Comparison of ENCODE assay signal across 18 mouse cellular contexts in the genomic region with DNA sequence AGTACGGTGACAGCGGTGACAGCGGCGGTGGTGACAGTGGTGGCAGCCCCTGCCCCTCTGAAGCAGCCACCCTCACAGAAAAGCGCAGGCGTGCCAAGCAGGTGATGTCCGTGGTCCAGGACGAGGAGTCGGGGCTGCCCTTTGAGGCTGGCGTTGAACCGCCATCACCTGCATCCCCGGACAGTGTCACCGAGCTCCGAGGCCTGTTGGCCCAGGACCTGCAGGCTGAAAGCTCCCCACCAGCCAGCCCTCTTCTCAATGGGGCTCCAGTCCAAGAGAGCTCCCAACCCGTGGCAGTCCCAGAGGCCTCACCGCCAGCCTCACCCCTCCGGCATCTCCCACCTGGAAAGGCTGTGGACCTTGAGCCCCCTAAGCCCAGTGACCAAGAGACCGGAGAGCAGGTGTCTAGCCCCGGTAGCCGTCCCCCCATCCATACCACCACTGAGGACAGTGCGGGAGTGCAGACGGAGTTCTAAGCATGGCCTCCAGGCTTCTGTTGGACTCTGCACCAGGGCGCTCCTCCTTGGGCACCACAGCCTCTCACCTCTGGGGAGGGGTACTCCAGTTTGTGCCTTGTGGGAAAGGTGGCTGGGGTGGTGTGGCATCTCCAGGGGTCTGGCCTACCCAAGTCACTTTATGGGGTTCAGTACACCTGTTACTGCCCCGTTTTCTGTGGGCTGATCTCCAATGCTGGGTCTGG. TPM values are rescaled to one million over a fixed set of nuclear protein-coding genes. Genes with fewer than 3 reads are reported as not detected.
DNase-seq lines count a peak whose midpoint lies in the region; ATAC-seq and TF ChIP-seq lines count a peak whose summit lies in the region.
"Had no signal": no experiment of that assay in that cellular context is flagged by ENCODE, and none has a peak within 500 bp of the region (broad histone marks: within the 10 kb centered on the region; RNA-seq: fewer than 3 reads in every experiment).

No protein-coding gene starts in this region.

- no peak overlapping the region for H3K4me2 ChIP-seq in forebrain, embryonic 16.5 days (ENCODE audit: low read length)
- no peak overlapping the region for H3K4me2 ChIP-seq in forebrain, embryonic 14.5 days (ENCODE audit: low read length)
- H3K4me2 ChIP-seq in hindbrain, embryonic 16.5 days (ENCODE audit: low read length) = no peak overlapping the region
- no peak overlapping the region for H3K4me2 ChIP-seq in hindbrain, embryonic 14.5 days (replicated peaks)
- no peak overlapping the region for H3K4me2 ChIP-seq in myocyte (ENCODE audit: low read depth)
- H3K4me2 ChIP-seq: embryonic facial prominence, embryonic 12.5 days; heart, embryonic 15.5 days had no signal

- no peak overlapping the region for H3K4me3 ChIP-seq in forebrain, embryonic 16.5 days (replicated peaks; ENCODE audit: low read length)
- no peak overlapping the region for H3K4me3 ChIP-seq in forebrain, embryonic 14.5 days (ENCODE audit: low read depth, low read length)
- no peak overlapping the region for H3K4me3 ChIP-seq in hindbrain, embryonic 16.5 days (ENCODE audit: low read length)
- no peak overlapping the region for H3K4me3 ChIP-seq in hindbrain, embryonic 14.5 days (replicated peaks; ENCODE audit: low read length)
- H3K4me3 ChIP-seq in E14TG2a.4 (replicated peaks; ENCODE audit: low read length) (peak overlapping the region; percentile 53), myocyte (no peak overlapping the region)
- H3K4me3 ChIP-seq: embryonic facial prominence, embryonic 12.5 days; heart, embryonic 10.5 days; heart, embryonic 15.5 days had no signal

- no peaks in the 10 kb centered on the region for H3K9me3 ChIP-seq in forebrain, embryonic 16.5 days (ENCODE audit: control insufficient read depth, low read length)
- H3K9me3 ChIP-seq in forebrain, embryonic 14.5 days (replicated peaks; ENCODE audit: control insufficient read depth, low read length) = no peaks in the 10 kb centered on the region
- no peaks in the 10 kb centered on the region for H3K9me3 ChIP-seq in hindbrain, embryonic 16.5 days (ENCODE audit: control insufficient read depth, low read length)
- no peaks in the 10 kb centered on the region for H3K9me3 ChIP-seq in hindbrain, embryonic 14.5 days (ENCODE audit: control insufficient read depth, low read length)
- H3K9me3 ChIP-seq in E14TG2a.4 (ENCODE audit: low read length) = no peaks in the 10 kb centered on the region
- H3K9me3 ChIP-seq: embryonic facial prominence, embryonic 12.5 days; heart, embryonic 10.5 days; heart, embryonic 15.5 days had no signal

- H3K36me3 ChIP-seq in forebrain, embryonic 16.5 days (ENCODE audit: control insufficient read depth, insufficient read depth) = peaks cover 30% of the 10 kb centered on the region
- H3K36me3 ChIP-seq in forebrain, embryonic 14.5 days (ENCODE audit: control insufficient read depth, insufficient read depth, low read length) = peaks cover 61% of the 10 kb centered on the region
- H3K36me3 ChIP-seq in hindbrain, embryonic 16.5 days (ENCODE audit: control insufficient read depth, insufficient read depth, low read length) = peaks cover 42% of the 10 kb centered on the region
- H3K36me3 ChIP-seq in hindbrain, embryonic 14.5 days (replicated peaks; ENCODE audit: control insufficient read depth, insufficient read depth) = peaks cover 78% of the 10 kb centered on the region
- peaks cover 95% of the 10 kb centered on the region for H3K36me3 ChIP-seq in E14TG2a.4 (ENCODE audit: insufficient read depth, low read length)
- peaks cover 40% of the 10 kb centered on the region for H3K36me3 ChIP-seq in myocyte (ENCODE audit: control insufficient read depth, insufficient read depth)

- no peaks in the 10 kb centered on the region for H3K27me3 ChIP-seq in forebrain, embryonic 16.5 days (replicated peaks; ENCODE audit: control insufficient read depth, insufficient read depth, low read length)
- no peaks in the 10 kb centered on the region for H3K27me3 ChIP-seq in forebrain, embryonic 14.5 days (replicated peaks; ENCODE audit: control insufficient read depth, insufficient read depth, low read length)
- H3K27me3 ChIP-seq in hindbrain, embryonic 16.5 days (replicated peaks; ENCODE audit: control insufficient read depth, insufficient read depth, low read length) = no peaks in the 10 kb centered on the region
- no peaks in the 10 kb centered on the region for H3K27me3 ChIP-seq in hindbrain, embryonic 14.5 days (ENCODE audit: control insufficient read depth, insufficient read depth, low read length)
- H3K27me3 ChIP-seq in E14TG2a.4 (ENCODE audit: insufficient read depth, low read length) = no peaks in the 10 kb centered on the region
- no peaks in the 10 kb centered on the region for H3K27me3 ChIP-seq in myocyte (ENCODE audit: control insufficient read depth, insufficient read depth, insufficient read length)
- H3K27me3 ChIP-seq: embryonic facial prominence, embryonic 12.5 days; heart, embryonic 15.5 days had no signal

- 92% methylated on average over 24 of the region's 24 CpGs for WGBS in forebrain, embryonic 16.5 days
- 93% methylated on average over 24 of the region's 24 CpGs for WGBS in forebrain, embryonic 14.5 days
- WGBS in hindbrain, embryonic 16.5 days = 95% methylated on average over 24 of the region's 24 CpGs
- 94% methylated on average over 24 of the region's 24 CpGs for WGBS in hindbrain, embryonic 14.5 days

- H3K27ac ChIP-seq in forebrain, embryonic 16.5 days (ENCODE audit: low read length) = no peak overlapping the region
- no peak overlapping the region for H3K27ac ChIP-seq in forebrain, embryonic 14.5 days (ENCODE audit: low read depth, low read length)
- no peak overlapping the region for H3K27ac ChIP-seq in hindbrain, embryonic 16.5 days (ENCODE audit: low read depth, low read length)
- no peak overlapping the region for H3K27ac ChIP-seq in hindbrain, embryonic 14.5 days
- H3K27ac ChIP-seq: embryonic facial prominence, embryonic 12.5 days; heart, embryonic 10.5 days; heart, embryonic 15.5 days; hindbrain, postnatal 0 days had no signal

- no peaks in the 10 kb centered on the region for H3K4me1 ChIP-seq in forebrain, embryonic 16.5 days (replicated peaks; ENCODE audit: control insufficient read depth, insufficient read depth, low read length)
- H3K4me1 ChIP-seq in forebrain, embryonic 14.5 days (ENCODE audit: control insufficient read depth, insufficient read depth, low read length) = no peaks in the 10 kb centered on the region
- H3K4me1 ChIP-seq in hindbrain, embryonic 16.5 days (ENCODE audit: control insufficient read depth, insufficient read depth, low read depth, low read length) = no peaks in the 10 kb centered on the region
- H3K4me1 ChIP-seq in hindbrain, embryonic 14.5 days (replicated peaks; ENCODE audit: control insufficient read depth, insufficient read depth, low read length) = no peaks in the 10 kb centered on the region
- peaks cover 85% of the 10 kb centered on the region for H3K4me1 ChIP-seq in E14TG2a.4 (replicated peaks; ENCODE audit: low read depth, low read length)
- H3K4me1 ChIP-seq: embryonic facial prominence, embryonic 12.5 days had no signal

- no peak for DNase-seq in forebrain, embryonic 14.5 days (ENCODE audit: low spot score)
- DNase-seq in hindbrain, embryonic 14.5 days (ENCODE audit: low spot score) = no peak
- DNase-seq in layer of hippocampus, postnatal 36 days = no peak
- DNase-seq: adrenal gland, adult 2 months; adrenal gland, postnatal 25 days; cerebellum, adult 2 months; cerebellum, postnatal 10 days; forebrain, postnatal 0 days; gastrocnemius, postnatal 14 days; heart, postnatal 14 days had no signal

- H3K79me2 ChIP-seq in myocyte (ENCODE audit: control insufficient read depth, insufficient read depth) = peaks cover under 1% of the 10 kb centered on the region

- no peak overlapping the region for H3ac ChIP-seq in myocyte (ENCODE audit: control insufficient read depth, insufficient read length)

- TF ChIP-seq CTCF in E14TG2a.4 (conservative IDR thresholded peaks at IDR 0.05; ENCODE audit: low read length) = no peak

- no peak overlapping the region for H3K9ac ChIP-seq in forebrain, embryonic 16.5 days (replicated peaks; ENCODE audit: low read depth, low read length)
- no peak overlapping the region for H3K9ac ChIP-seq in forebrain, embryonic 14.5 days (ENCODE audit: low read length)
- no peak overlapping the region for H3K9ac ChIP-seq in hindbrain, embryonic 16.5 days (ENCODE audit: low read depth, low read length)
- no peak overlapping the region for H3K9ac ChIP-seq in hindbrain, embryonic 14.5 days
- H3K9ac ChIP-seq: embryonic facial prominence, embryonic 12.5 days; forebrain, postnatal 0 days; heart, embryonic 15.5 days had no signal

- ATAC-seq in forebrain, embryonic 16.5 days = peak; percentile 9; the same call in 1 of the 2 replicates
- ATAC-seq in forebrain, embryonic 14.5 days = no peak
- 0 out of 2 replicates have a peak, but pooled peaks have one; percentile 18 for ATAC-seq in hindbrain, embryonic 16.5 days
- ATAC-seq in hindbrain, embryonic 14.5 days (ENCODE audit: low FRiP score) = no peak
- ATAC-seq: forebrain, postnatal 0 days; hindbrain, postnatal 0 days had no signal

- TF ChIP-seq POLR2A in myocyte (IDR thresholded peaks at IDR 0.05; ENCODE audit: insufficient read length, low read depth) = no peak

RNA-seq across cellular contexts. Expression of a gene that starts 37.7 kb away (rescaled TPM):
- 101 and 105 TPM in 2 replicates for polyA plus RNA-seq in forebrain, embryonic 16.5 days (2015; fragmentation: Nextera tagmentation; extraction: Ambion mirVana)
- 94.3 and 128 TPM in 2 replicates for polyA plus RNA-seq in forebrain, embryonic 14.5 days (2014; fragmentation: Nextera tagmentation; extraction: Ambion mirVana)
- 78.7 and 85.4 TPM in 2 replicates for polyA plus RNA-seq in hindbrain, embryonic 16.5 days (2015; fragmentation: Nextera tagmentation; extraction: Ambion mirVana)
- polyA plus RNA-seq in hindbrain, embryonic 14.5 days (2014; fragmentation: Nextera tagmentation; extraction: Ambion mirVana) = 106 and 113 TPM in 2 replicates
- polyA plus RNA-seq in myocyte (2012; fragmentation: generic; extraction: Trizol) = 2,628 TPM
- 100 to 1,000 TPM; 110 to 112 TPM for total RNA-seq in layer of hippocampus, postnatal 36 days (2021)

RNA-seq across cellular contexts. Expression of a gene that starts 37.7 kb away (rescaled TPM):
- 18.1 and 21.9 TPM in 2 replicates for polyA plus RNA-seq in forebrain, embryonic 16.5 days (2015; fragmentation: Nextera tagmentation; extraction: Ambion mirVana)
- 13.6 and 15.7 TPM in 2 replicates for polyA plus RNA-seq in forebrain, embryonic 14.5 days (2014; fragmentation: Nextera tagmentation; extraction: Ambion mirVana)
- 24.5 and 28.3 TPM in 2 replicates for polyA plus RNA-seq in hindbrain, embryonic 16.5 days (2015; fragmentation: Nextera tagmentation; extraction: Ambion mirVana)
- 20.2 and 22.4 TPM in 2 replicates for polyA plus RNA-seq in hindbrain, embryonic 14.5 days (2014; fragmentation: Nextera tagmentation; extraction: Ambion mirVana)
- polyA plus RNA-seq in myocyte (2012; fragmentation: generic; extraction: Trizol) = 11.5 TPM
- 10 to 100 TPM; 32.4 to 34.7 TPM for total RNA-seq in layer of hippocampus, postnatal 36 days (2021)

RNA-seq across cellular contexts. Expression of a gene that starts 47.8 kb away (rescaled TPM):
- polyA plus RNA-seq in forebrain, embryonic 16.5 days (2015; fragmentation: Nextera tagmentation; extraction: Ambion mirVana) = 36.4 and 41.1 TPM in 2 replicates
- polyA plus RNA-seq in forebrain, embryonic 14.5 days (2014; fragmentation: Nextera tagmentation; extraction: Ambion mirVana) = 13.8 and 17.7 TPM in 2 replicates
- 31.7 and 37.0 TPM in 2 replicates for polyA plus RNA-seq in hindbrain, embryonic 16.5 days (2015; fragmentation: Nextera tagmentation; extraction: Ambion mirVana)
- polyA plus RNA-seq in hindbrain, embryonic 14.5 days (2014; fragmentation: Nextera tagmentation; extraction: Ambion mirVana) = 16.8 and 19.4 TPM in 2 replicates
- 204 TPM for polyA plus RNA-seq in myocyte (2012; fragmentation: generic; extraction: Trizol)
- 10 to 100 TPM; 14.0 to 17.7 TPM for total RNA-seq in layer of hippocampus, postnatal 36 days (2021)

RNA-seq across cellular contexts. Expression of a gene that starts 58.2 kb away (rescaled TPM):
- polyA plus RNA-seq in forebrain, embryonic 16.5 days (2015; fragmentation: Nextera tagmentation; extraction: Ambion mirVana) = 23.9 and 24.0 TPM in 2 replicates
- polyA plus RNA-seq in forebrain, embryonic 14.5 days (2014; fragmentation: Nextera tagmentation; extraction: Ambion mirVana) = 11.2 TPM in 2 replicates
- 23.2 and 26.0 TPM in 2 replicates for polyA plus RNA-seq in hindbrain, embryonic 16.5 days (2015; fragmentation: Nextera tagmentation; extraction: Ambion mirVana)
- polyA plus RNA-seq in hindbrain, embryonic 14.5 days (2014; fragmentation: Nextera tagmentation; extraction: Ambion mirVana) = 16.3 and 17.4 TPM in 2 replicates
- 13.5 TPM for polyA plus RNA-seq in myocyte (2012; fragmentation: generic; extraction: Trizol)
- total RNA-seq in layer of hippocampus, postnatal 36 days (2021) = 10 to 100 TPM; 18.4 to 18.9 TPM

Comparison
In these comparisons a context has a peak if more than half of its experiments do, and no peak if none do; other contexts are left out.
1. ATAC-seq: peak in forebrain, embryonic 16.5 days (single experiment) and hindbrain, embryonic 16.5 days (single experiment); none in forebrain, embryonic 14.5 days (single experiment) and hindbrain, embryonic 14.5 days (single experiment).
2. RNA of a gene that starts 37.7 kb away (polyA plus RNA-seq): 2,628 TPM in myocyte (single experiment); 94.3 to 128 TPM in forebrain, embryonic 14.5 days, 106 to 113 TPM in hindbrain, embryonic 14.5 days, 101 to 105 TPM in forebrain, embryonic 16.5 days and 78.7 to 85.4 TPM in hindbrain, embryonic 16.5 days; every median in the first group is over 10 times any median in the second.